Mouse (Mus musculus) myocyte (in vitro differentiated cells): ENCODE data around the gene Gm9507. TPM values are rescaled to one million over a fixed set of nuclear protein-coding genes. Genes with fewer than 3 reads are reported as not detected.
"Not testable (repeated sequence)": the region's sequence is repeated elsewhere in the genome, so short reads cannot be mapped to it uniquely, and the experiment has no call there.

Experiments used
- H3K27me3 ChIP-seq: one replicate; pipeline ENCODE4 v1.6.1; 2011; ENCODE audit not compliant: control insufficient read depth, insufficient read depth, insufficient read length
- H3K36me3 ChIP-seq: one replicate; pipeline ENCODE4 v1.6.1; 2011; ENCODE audit not compliant: control insufficient read depth, insufficient read depth
- H3K4me2 ChIP-seq: one replicate; pipeline ENCODE4 v1.6.1; 2011; ENCODE audit warnings: low read depth, control low read depth
- H3K4me3 ChIP-seq: one replicate; pipeline ENCODE4 v1.5.1; 2011; ENCODE audit warnings: mild to moderate bottlenecking, control low read depth, moderate library complexity
- H3K79me2 ChIP-seq: one replicate; pipeline ENCODE4 v1.6.1; 2011; ENCODE audit not compliant: control insufficient read depth, insufficient read depth
- H3ac ChIP-seq: one replicate; pipeline ENCODE4 v1.6.1; 2011; ENCODE audit not compliant: control insufficient read depth, insufficient read length
- CEBPB ChIP-seq: IDR thresholded peaks from 2 replicates; pipeline ENCODE4 v1.6.1; 2011; ENCODE audit warnings: mild to moderate bottlenecking, moderate library complexity; ENCODE audit not compliant: poor library complexity, insufficient read depth, severe bottlenecking
- E2F4 ChIP-seq: IDR thresholded peaks from one replicate; pipeline ENCODE4 v1.6.1; 2011; ENCODE audit warnings: mild to moderate bottlenecking, control low read depth, moderate library complexity; ENCODE audit not compliant: insufficient read depth
- MAX ChIP-seq: IDR thresholded peaks from one replicate; pipeline ENCODE4 v1.6.1; 2011; ENCODE audit warnings: low read depth, mild to moderate bottlenecking, control low read depth
- MYOD1 ChIP-seq, 3 experiments: IDR thresholded peaks; one replicate each; pipeline ENCODE4 v1.6.1; 2011; ENCODE audit warnings: control low read depth in 2 of 3, low read depth in 2 of 3, mild to moderate bottlenecking in 2 of 3, moderate library complexity in 1 of 3; ENCODE audit not compliant: insufficient read length in 2 of 3, control insufficient read depth in 1 of 3
- MYOG ChIP-seq, 3 experiments: IDR thresholded peaks; one replicate each; pipeline ENCODE4 v1.6.1; 2011; ENCODE audit warnings: control low read depth in 2 of 3, low read depth in 2 of 3, mild to moderate bottlenecking in 2 of 3; ENCODE audit not compliant: insufficient read length in 2 of 3, control insufficient read depth in 1 of 3, insufficient read depth in 1 of 3
- POLR2A ChIP-seq: IDR thresholded peaks from one replicate; pipeline ENCODE4 v1.6.1; 2011; ENCODE audit warnings: low read depth, mild to moderate bottlenecking, control low read depth, moderate library complexity; ENCODE audit not compliant: insufficient read length
- POLR2AphosphoS2 ChIP-seq: IDR thresholded peaks from one replicate; pipeline ENCODE4 v1.6.1; 2011; ENCODE audit warnings: low read depth, control low read depth; ENCODE audit not compliant: insufficient read length
- REST ChIP-seq: IDR thresholded peaks from one replicate; pipeline ENCODE4 v1.6.1; 2011; ENCODE audit warnings: mild to moderate bottlenecking, control low read depth, moderate library complexity; ENCODE audit not compliant: insufficient read depth, insufficient read length
- SRF ChIP-seq: IDR thresholded peaks from one replicate; pipeline ENCODE4 v1.6.1; 2011; ENCODE audit warnings: low read depth; ENCODE audit not compliant: control insufficient read depth, insufficient read length
- TCF12 ChIP-seq: IDR thresholded peaks from one replicate; pipeline ENCODE4 v1.6.1; 2011; ENCODE audit warnings: mild to moderate bottlenecking, control low read depth; ENCODE audit not compliant: poor library complexity, insufficient read depth, severe bottlenecking
- TCF3 ChIP-seq: IDR thresholded peaks from one replicate; pipeline ENCODE4 v1.6.1; 2011; ENCODE audit warnings: low read depth, control low read depth; ENCODE audit not compliant: insufficient read length
- USF1 ChIP-seq: IDR thresholded peaks from one replicate; pipeline ENCODE4 v1.6.1; 2011; ENCODE audit warnings: low read depth, mild to moderate bottlenecking, control low read depth, moderate library complexity
- polyA plus RNA-seq: library from polyadenylated mRNA; unstranded; fragments of >200 nt; fragmentation: generic; extraction: Trizol; gene quantifications from one replicate; pipeline ENCODE4 v1.2.1, GENCODE M21; 2012; ENCODE audit warnings: missing spikeins

Gene Gm9507
- polyA plus RNA-seq, 1 experiment: not detected

DNA sequence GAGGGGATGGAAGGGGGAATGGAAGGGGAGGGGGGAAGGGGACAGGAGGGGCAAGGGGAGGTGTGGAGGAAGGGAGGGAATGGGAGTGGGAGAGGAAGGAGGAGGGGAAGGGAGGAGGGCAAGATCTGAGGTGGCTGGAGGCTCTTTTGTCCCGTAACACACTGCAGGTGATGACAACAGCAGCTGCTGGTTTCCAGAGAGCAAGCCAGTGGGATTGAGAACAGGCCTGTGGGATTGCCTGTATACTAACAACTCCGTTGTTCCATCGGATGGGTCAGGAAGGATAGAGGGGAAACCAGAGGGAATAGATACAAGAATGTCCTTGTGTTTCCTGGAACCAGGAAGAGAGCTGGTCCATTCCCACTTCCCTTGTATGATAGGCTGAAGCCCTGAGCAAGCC is 14.0 kb downstream of the Gm9507 start:
- Histone ChIP-seq H3K36me3 (no peaks in the 10 kb centered on the region), H3ac (no peak overlapping the region), H3K79me2 (no peaks in the 10 kb centered on the region), H3K4me2 (no peak overlapping the region), H3K27me3 (peaks cover 14% of the 10 kb centered on the region), H3K4me3 (no peak overlapping the region)
- TF ChIP-seq TCF12: no peak
- no peak for TF ChIP-seq TCF3
- TF ChIP-seq MAX: no peak

- TF ChIP-seq POLR2A (no peak), CEBPB (no peak)
- Histone ChIP-seq H3ac (no peak within 1 kb of the TSS), H3K36me3 (no peaks in the 10 kb centered on the region), H3K79me2 (no peaks in the 10 kb centered on the region), H3K4me2 (no peak within 1 kb of the TSS), H3K4me3 (no peak within 1 kb of the TSS), H3K27me3 (peaks cover 14% of the 10 kb centered on the region)
Observed at GRCm38 (mm10) chr10:77794976-77795375, 16.7 kb downstream of the Gm9507 start, which contains the start of gene Gm9639. Gm9639 (minus strand) TSS chr10:77795076.

DNA sequence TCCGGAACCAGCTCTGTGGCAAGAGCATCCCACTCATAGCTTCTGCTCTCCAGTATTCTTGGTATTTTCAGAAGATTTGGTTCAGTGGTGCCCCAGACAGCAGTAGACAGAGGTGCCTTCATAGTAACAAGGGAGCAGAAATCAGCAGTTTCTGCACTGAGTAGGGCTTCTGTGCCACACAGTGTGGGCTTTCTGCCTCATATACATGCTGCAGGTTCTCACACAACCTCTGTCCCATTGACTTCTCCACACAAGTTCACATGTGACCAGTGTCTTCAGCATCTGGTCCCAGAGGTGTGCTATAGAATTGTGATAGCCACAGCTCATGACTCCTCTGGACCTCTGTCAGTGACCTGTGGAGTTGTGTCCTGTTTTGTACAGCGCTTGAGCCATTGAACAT is 23.0 kb downstream of the Gm9507 start:
- Histone ChIP-seq H3K27me3 (peaks cover 6% of the 10 kb centered on the region), H3K4me2 (no peak overlapping the region), H3K36me3 (no peaks in the 10 kb centered on the region), H3K79me2 (no peaks in the 10 kb centered on the region), H3ac (no peak overlapping the region), H3K4me3 (no peak overlapping the region)
- TF ChIP-seq POLR2A (no peak), E2F4 (no peak), USF1 (no peak), MYOD1 (IDR thresholded peaks at IDR 0.05; ENCODE audit: control insufficient read depth in 1 of 3, insufficient read length in 2 of 3, low read depth in 2 of 3) (no peak), MAX (no peak), REST (no peak), SRF (no peak), TCF12 (no peak), MYOG (IDR thresholded peaks at IDR 0.05; ENCODE audit: control insufficient read depth in 1 of 3, insufficient read depth in 1 of 3, insufficient read length in 2 of 3, low read depth in 2 of 3) (no peak), CEBPB (no peak), TCF3 (no peak), POLR2AphosphoS2 (no peak)

- H3K79me2 ChIP-seq, H3K4me2 ChIP-seq, H3ac ChIP-seq, H3K4me3 ChIP-seq, H3K36me3 ChIP-seq, H3K27me3 ChIP-seq: not testable (repeated sequence)
- TF ChIP-seq MYOD1 (IDR thresholded peaks at IDR 0.05; ENCODE audit: control insufficient read depth in 1 of 3, insufficient read length in 2 of 3, low read depth in 2 of 3) (peak in 2 of 3 experiments; percentile 16 to 56), TCF3 (peak; percentile 49), MYOG (IDR thresholded peaks at IDR 0.05; ENCODE audit: control insufficient read depth in 1 of 3, insufficient read depth in 1 of 3, insufficient read length in 2 of 3, low read depth in 2 of 3) (peak in 1 of 3 experiments; percentile 45)
Observed at GRCm38 (mm10) chr10:77787876-77788275, 23.8 kb downstream of the Gm9507 start, which contains the start of gene Gm7137. Gm7137 (minus strand) TSS chr10:77788200.

- not testable (repeated sequence) for H3K4me2 ChIP-seq, H3K27me3 ChIP-seq, H3ac ChIP-seq, H3K36me3 ChIP-seq, H3K79me2 ChIP-seq, H3K4me3 ChIP-seq
Observed at GRCm38 (mm10) chr10:77783396-77783795, 28.2 kb downstream of the Gm9507 start.

GRCm38 (mm10) chr10:77782442-77782841 is 29.2 kb downstream of the Gm9507 start, which contains the start of gene Gm3250:
Gm3250 (minus strand) TSS chr10:77782542.
- H3ac ChIP-seq, H3K4me2 ChIP-seq, H3K79me2 ChIP-seq, H3K4me3 ChIP-seq, H3K27me3 ChIP-seq, H3K36me3 ChIP-seq: not testable (repeated sequence)

GRCm38 (mm10) chr10:77776844-77777243 is 34.8 kb downstream of the Gm9507 start, which contains the start of gene Gm7138:
Gm7138 (minus strand) TSS chr10:77776944.
- H3ac ChIP-seq: not testable (repeated sequence)

DNA sequence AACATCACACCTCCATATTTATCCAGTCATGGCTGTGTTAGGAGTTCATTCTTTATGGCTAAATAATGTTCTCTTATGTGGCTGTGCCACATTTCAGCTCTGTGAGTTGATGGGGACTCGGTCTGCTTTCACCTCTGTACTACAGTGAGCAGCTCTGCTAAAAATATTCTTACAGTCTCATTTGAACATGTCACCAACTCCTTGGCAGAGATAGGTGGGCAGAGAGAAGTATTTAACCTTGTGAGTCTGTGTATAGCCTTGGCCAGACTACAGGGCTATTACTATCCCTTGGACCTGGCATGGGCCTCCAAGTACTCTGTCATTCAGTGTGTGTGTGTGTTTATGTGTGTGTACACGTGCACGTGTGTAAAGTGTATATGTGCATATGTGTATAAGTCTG is 39.5 kb downstream of the Gm9507 start:
- not testable (repeated sequence) for H3K4me2 ChIP-seq, H3ac ChIP-seq, H3K36me3 ChIP-seq, H3K4me3 ChIP-seq, H3K79me2 ChIP-seq, H3K27me3 ChIP-seq

More at GRCm38 (mm10) chr10:77776844-77777243, 34.8 kb downstream of the Gm9507 start, which contains the start of gene Gm7138:
- H3K4me2 ChIP-seq, H3K4me3 ChIP-seq, H3K27me3 ChIP-seq, H3K36me3 ChIP-seq, H3K79me2 ChIP-seq: not testable (repeated sequence)

DNA sequence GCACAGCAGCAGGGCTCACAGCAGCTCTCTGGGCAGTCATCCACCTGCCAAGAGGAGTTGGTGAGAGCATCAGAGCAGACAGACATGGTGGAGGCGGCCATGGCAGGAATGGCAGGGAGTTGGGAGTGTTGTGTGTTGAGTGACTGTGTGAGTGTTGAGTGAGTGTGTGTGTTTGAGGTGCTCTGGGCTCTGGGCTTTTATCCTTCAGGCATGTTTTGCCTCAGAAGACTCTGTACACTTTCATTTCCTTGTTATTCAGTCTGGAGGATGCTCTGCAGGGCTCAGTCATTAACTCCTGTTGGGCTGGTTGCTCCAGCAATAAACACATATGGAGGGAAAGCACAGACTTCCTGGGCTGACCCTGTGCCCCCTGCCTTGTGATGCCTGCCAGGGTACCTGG is 40.4 kb downstream of the Gm9507 start, which contains the start of gene Gm3238:
Gene Gm3238, minus strand, starts transcription at position 101 of the 400 bp plus-strand sequence.
- H3ac ChIP-seq, H3K4me2 ChIP-seq, H3K79me2 ChIP-seq, H3K36me3 ChIP-seq, H3K4me3 ChIP-seq, H3K27me3 ChIP-seq: not testable (repeated sequence)
